Mouse (Mus musculus) testis, adult 2 months (tissue): Measurements from ENCODE around the gene Tiam1.

Experiments
- CTCF ChIP-seq: fragments of 200-500 bp; IDR thresholded peaks from 2 replicates; pipeline ENCODE4 v1.5.1; 2012; ENCODE audit warnings: low read depth, mild to moderate bottlenecking, inconsistent platforms, low read length, moderate library complexity; ENCODE audit not compliant: control insufficient read depth, insufficient read depth, insufficient replicate concordance
- POLR2A ChIP-seq: fragments of 200-500 bp; IDR thresholded peaks from 2 replicates; pipeline ENCODE4 v1.6.1; 2012; ENCODE audit warnings: low read depth, mild to moderate bottlenecking, inconsistent platforms, low read length, moderate library complexity; ENCODE audit not compliant: control insufficient read depth

DNA sequence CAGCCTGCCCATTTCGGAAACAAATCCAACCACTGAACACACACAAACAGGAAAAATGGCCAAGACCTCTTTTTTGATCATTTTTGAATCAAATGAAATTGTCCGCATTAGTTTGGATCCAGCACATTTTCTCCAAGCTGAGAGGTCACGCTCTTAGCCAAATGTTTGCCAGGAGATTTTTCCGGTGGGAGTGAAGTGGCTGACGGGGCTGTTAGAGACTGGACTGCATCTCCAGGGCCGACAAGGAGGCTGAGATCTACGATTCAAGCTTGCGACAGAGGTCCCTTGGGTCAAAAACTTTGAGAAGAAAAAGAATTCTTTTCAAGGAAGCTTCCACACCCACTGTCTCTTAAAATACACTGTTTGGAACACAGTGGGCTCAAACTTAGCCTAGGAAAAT, 248.8 kb downstream of the Tiam1 start:
- no peak for TF ChIP-seq POLR2A
- no peak for TF ChIP-seq CTCF
